Mouse (Mus musculus): ENCODE data around the gene Olfr6. TPM values are rescaled to one million over a fixed set of nuclear protein-coding genes. Genes with fewer than 3 reads are reported as not detected.

Gene Olfr6
- polyA plus RNA-seq (2014; fragmentation: Illumina TruSeq; extraction: RNeasy Lipid Tissue Mini Kit (QIAGEN cat#74804)) = not detected

GRCm38 (mm10) chr7:106963837-106964236 lies at the start of gene Olfr6:
Gene Olfr6 (minus strand): TSS chr7:106963937.

DNA sequence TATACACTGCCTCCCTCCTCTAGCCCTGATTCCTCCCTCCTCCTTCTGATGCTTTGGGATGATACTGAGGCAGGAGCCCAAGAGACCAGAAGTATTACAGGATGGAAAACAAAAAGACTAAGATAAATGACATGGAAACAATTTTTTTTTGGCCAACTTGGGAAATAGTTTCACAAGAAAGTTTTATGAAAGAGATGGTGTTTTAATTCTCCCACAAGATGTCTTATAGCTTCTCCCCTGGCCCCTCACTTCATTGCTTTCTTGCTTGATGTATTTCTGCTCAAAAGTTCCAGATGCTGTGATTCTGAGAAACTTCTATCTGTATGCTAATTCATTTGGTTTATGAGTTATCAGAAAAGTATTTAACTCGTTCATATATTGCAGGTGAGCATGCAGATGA lies 42.2 kb upstream of the Olfr6 start, which contains the start of gene Olfr2:
Gene Olfr2 (minus strand): TSS at position 101 of the 400 bp plus-strand sequence.

DNA sequence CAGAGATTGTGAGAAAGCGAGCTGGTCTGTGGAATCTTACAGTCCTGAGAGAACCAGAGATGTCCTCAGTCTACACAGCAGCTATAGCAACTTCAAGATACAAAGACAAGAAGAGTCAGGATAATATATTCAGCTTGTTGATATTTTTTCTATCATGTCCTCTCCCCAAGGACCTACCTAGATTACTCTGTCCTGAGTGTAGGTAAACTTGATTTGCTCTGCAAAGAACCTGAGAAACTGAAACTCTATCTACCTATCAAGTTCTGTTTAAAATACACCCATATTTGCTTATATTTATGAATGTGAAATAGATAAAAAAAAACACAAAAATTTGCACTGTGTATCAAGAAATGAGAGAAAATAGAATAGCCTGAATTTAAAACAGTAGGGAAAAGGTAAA lies 11.6 kb upstream of the Olfr6 start, which contains the start of gene Olfr711:
Gene Olfr711 (minus strand): TSS at position 101 of the 400 bp plus-strand sequence.

GRCm38 (mm10) chr7:106948212-106948611 lies 15.5 kb downstream of the Olfr6 start, which contains the start of gene Olfr710:
Gene Olfr710 (minus strand): TSS chr7:106948312.

GRCm38 (mm10) chr7:106932119-106932518 lies 31.6 kb downstream of the Olfr6 start, which contains the start of gene Olfr709-ps1:
Gene Olfr709-ps1 (minus strand): TSS chr7:106932219.

GRCm38 (mm10) chr7:106907676-106908075 lies 56.1 kb downstream of the Olfr6 start, which contains the start of gene Olfr1532-ps1:
Gene Olfr1532-ps1 (plus strand): TSS chr7:106908001.

Other genes starting within 250 kb of the Olfr6 start
- not detected for gene Olfr695, start 247.5 kb downstream of the Olfr6 start, polyA plus RNA-seq (2014; fragmentation: Illumina TruSeq; extraction: RNeasy Lipid Tissue Mini Kit (QIAGEN cat#74804))
- gene Olfr697, start 221.5 kb downstream of the Olfr6 start, polyA plus RNA-seq (2014; fragmentation: Illumina TruSeq; extraction: RNeasy Lipid Tissue Mini Kit (QIAGEN cat#74804)) = not detected
- gene Olfr698, start 208.5 kb downstream of the Olfr6 start, polyA plus RNA-seq (2014; fragmentation: Illumina TruSeq; extraction: RNeasy Lipid Tissue Mini Kit (QIAGEN cat#74804)) = not detected
- gene Olfr699, start 170.7 kb downstream of the Olfr6 start, polyA plus RNA-seq (2014; fragmentation: Illumina TruSeq; extraction: RNeasy Lipid Tissue Mini Kit (QIAGEN cat#74804)) = not detected
- not detected for gene Olfr700, start 155.1 kb downstream of the Olfr6 start, polyA plus RNA-seq (2014; fragmentation: Illumina TruSeq; extraction: RNeasy Lipid Tissue Mini Kit (QIAGEN cat#74804))
- 0.14 TPM for gene Olfr701, start 149.8 kb downstream of the Olfr6 start, polyA plus RNA-seq (2014; fragmentation: Illumina TruSeq; extraction: RNeasy Lipid Tissue Mini Kit (QIAGEN cat#74804))
- not detected for gene Olfr702, start 130.0 kb downstream of the Olfr6 start, polyA plus RNA-seq (2014; fragmentation: Illumina TruSeq; extraction: RNeasy Lipid Tissue Mini Kit (QIAGEN cat#74804))
- gene Olfr703, start 120.6 kb downstream of the Olfr6 start, polyA plus RNA-seq (2014; fragmentation: Illumina TruSeq; extraction: RNeasy Lipid Tissue Mini Kit (QIAGEN cat#74804)) = not detected
- not detected for gene Olfr704, start 100.8 kb downstream of the Olfr6 start, polyA plus RNA-seq (2014; fragmentation: Illumina TruSeq; extraction: RNeasy Lipid Tissue Mini Kit (QIAGEN cat#74804))
- not detected for gene Olfr705, start 87.0 kb downstream of the Olfr6 start, polyA plus RNA-seq (2014; fragmentation: Illumina TruSeq; extraction: RNeasy Lipid Tissue Mini Kit (QIAGEN cat#74804))
- gene Olfr706, start 75.8 kb downstream of the Olfr6 start, polyA plus RNA-seq (2014; fragmentation: Illumina TruSeq; extraction: RNeasy Lipid Tissue Mini Kit (QIAGEN cat#74804)) = not detected
- not detected for gene Olfr707, start 62.7 kb downstream of the Olfr6 start, polyA plus RNA-seq (2014; fragmentation: Illumina TruSeq; extraction: RNeasy Lipid Tissue Mini Kit (QIAGEN cat#74804))
- gene Olfr1532-ps1, start 55.9 kb downstream of the Olfr6 start, polyA plus RNA-seq (2014; fragmentation: Illumina TruSeq; extraction: RNeasy Lipid Tissue Mini Kit (QIAGEN cat#74804)) = not detected
- gene Olfr709-ps1, start 31.7 kb downstream of the Olfr6 start, polyA plus RNA-seq (2014; fragmentation: Illumina TruSeq; extraction: RNeasy Lipid Tissue Mini Kit (QIAGEN cat#74804)) = not detected
- not detected for gene Olfr710, start 15.6 kb downstream of the Olfr6 start, polyA plus RNA-seq (2014; fragmentation: Illumina TruSeq; extraction: RNeasy Lipid Tissue Mini Kit (QIAGEN cat#74804))
- not detected for gene Olfr711, start 11.5 kb upstream of the Olfr6 start, polyA plus RNA-seq (2014; fragmentation: Illumina TruSeq; extraction: RNeasy Lipid Tissue Mini Kit (QIAGEN cat#74804))
- not detected for gene Olfr2, start 42.1 kb upstream of the Olfr6 start, polyA plus RNA-seq (2014; fragmentation: Illumina TruSeq; extraction: RNeasy Lipid Tissue Mini Kit (QIAGEN cat#74804))
- gene Olfr713, start 67.2 kb upstream of the Olfr6 start, polyA plus RNA-seq (2014; fragmentation: Illumina TruSeq; extraction: RNeasy Lipid Tissue Mini Kit (QIAGEN cat#74804)) = not detected
- not detected for gene Olfr714, start 107.0 kb upstream of the Olfr6 start, polyA plus RNA-seq (2014; fragmentation: Illumina TruSeq; extraction: RNeasy Lipid Tissue Mini Kit (QIAGEN cat#74804))
- gene Olfr17, start 129.3 kb upstream of the Olfr6 start, polyA plus RNA-seq (2014; fragmentation: Illumina TruSeq; extraction: RNeasy Lipid Tissue Mini Kit (QIAGEN cat#74804)) = not detected
- not detected for gene Olfr715b, start 146.4 kb upstream of the Olfr6 start, polyA plus RNA-seq (2014; fragmentation: Illumina TruSeq; extraction: RNeasy Lipid Tissue Mini Kit (QIAGEN cat#74804))
- gene Olfr715, start 167.1 kb upstream of the Olfr6 start, polyA plus RNA-seq (2014; fragmentation: Illumina TruSeq; extraction: RNeasy Lipid Tissue Mini Kit (QIAGEN cat#74804)) = not detected
- not detected for gene Olfr716, start 174.4 kb upstream of the Olfr6 start, polyA plus RNA-seq (2014; fragmentation: Illumina TruSeq; extraction: RNeasy Lipid Tissue Mini Kit (QIAGEN cat#74804))
- gene Nlrp14, start 203.1 kb upstream of the Olfr6 start, polyA plus RNA-seq (2014; fragmentation: Illumina TruSeq; extraction: RNeasy Lipid Tissue Mini Kit (QIAGEN cat#74804)) = 208 TPM
- gene Rbmxl2, start 245.5 kb upstream of the Olfr6 start, polyA plus RNA-seq (2014; fragmentation: Illumina TruSeq; extraction: RNeasy Lipid Tissue Mini Kit (QIAGEN cat#74804)) = not detected